Mouse (Mus musculus) brain, embryonic 14.5 days (tissue): ENCODE data around the gene Ssc4d.

Experiments
- CTCF ChIP-seq: fragments of 200-500 bp; IDR thresholded peaks from 2 replicates; pipeline ENCODE4 v1.5.1; 2012; ENCODE audit warnings: inconsistent platforms, mild to moderate bottlenecking, moderate library complexity, borderline replicate concordance; ENCODE audit not compliant: insufficient read depth, insufficient read length; ENCODE audit errors: extremely low read depth
- POLR2A ChIP-seq: fragments of 200-500 bp; IDR thresholded peaks from 2 replicates; pipeline ENCODE4 v1.6.1; 2012; ENCODE audit warnings: mild to moderate bottlenecking, inconsistent platforms, borderline replicate concordance; ENCODE audit not compliant: poor library complexity, insufficient read depth, insufficient read length, severe bottlenecking; ENCODE audit errors: extremely low read depth

GRCm38 (mm10) chr5:135960909-135961635, 13.3 kb downstream of the Ssc4d start:
- TF ChIP-seq CTCF (no peak), POLR2A (no peak)
